ENCODE assay signal across 8 mouse cellular contexts in genomic region chr14:59478699-59479098, GRCm38 (mm10). TPM values are rescaled to one million over a fixed set of nuclear protein-coding genes. Genes with fewer than 3 reads are reported as not detected.
A peak's percentile ranks its signal among the peaks of the same experiment; 100 is the strongest.
DNase-seq lines count a peak whose midpoint lies in the region; ATAC-seq and TF ChIP-seq lines count a peak whose summit lies in the region.

No protein-coding gene starts in this region.

- no peaks in the 10 kb centered on the region for H3K27me3 ChIP-seq in myocyte (ENCODE audit: control insufficient read depth, insufficient read depth, insufficient read length)

- peak; percentile 9 for DNase-seq in embryo, embryonic 10 days (ENCODE audit: low spot score)
- no peak for DNase-seq in embryo, embryonic 9.5 days (ENCODE audit: extremely low spot score)
- peak; percentile 15 for DNase-seq in 3T3-L1 (ENCODE audit: low read depth, low spot score)
- DNase-seq in heart, adult 11 months: peak; percentile 96
- DNase-seq in kidney, postnatal 10 days: peak; percentile 25
- no peak for DNase-seq in testis, postnatal 14 days (ENCODE audit: low spot score)

- H3K36me3 ChIP-seq in myocyte (ENCODE audit: control insufficient read depth, insufficient read depth): no peaks in the 10 kb centered on the region

- H3ac ChIP-seq in myocyte (ENCODE audit: control insufficient read depth, insufficient read length): no peak overlapping the region

- no peak for TF ChIP-seq POLR2A in myocyte (IDR thresholded peaks at IDR 0.05; ENCODE audit: insufficient read length, low read depth)

- no peak for ATAC-seq in inflammation-experienced regulatory T-cells, adult 6 months

- H3K4me2 ChIP-seq in myocyte (ENCODE audit: low read depth): peak overlapping the region; percentile 0

- no peak overlapping the region for H3K4me3 ChIP-seq in myocyte

- H3K79me2 ChIP-seq in myocyte (ENCODE audit: control insufficient read depth, insufficient read depth): no peaks in the 10 kb centered on the region

TF ChIP-seq in myocyte, 11 proteins besides CTCF, POLR2A, EP300 and RAD21:
- TF ChIP-seq MYOD1 (IDR thresholded peaks at IDR 0.05; ENCODE audit: control insufficient read depth in 1 of 3, insufficient read length in 2 of 3, low read depth in 2 of 3) (no peak), TCF12 (IDR thresholded peaks at IDR 0.05; ENCODE audit: insufficient read depth, poor library complexity, severe bottlenecking) (no peak), CEBPB (IDR thresholded peaks at IDR 0.05; ENCODE audit: insufficient read depth, poor library complexity, severe bottlenecking) (no peak), POLR2AphosphoS2 (IDR thresholded peaks at IDR 0.05; ENCODE audit: insufficient read length, low read depth) (no peak), E2F4 (IDR thresholded peaks at IDR 0.05; ENCODE audit: insufficient read depth) (no peak), MYOG (IDR thresholded peaks at IDR 0.05; ENCODE audit: control insufficient read depth in 1 of 3, insufficient read depth in 1 of 3, insufficient read length in 2 of 3, low read depth in 2 of 3) (no peak), SRF (IDR thresholded peaks at IDR 0.05; ENCODE audit: control insufficient read depth, insufficient read length, low read depth) (no peak), TCF3 (IDR thresholded peaks at IDR 0.05; ENCODE audit: insufficient read length, low read depth) (no peak), REST (IDR thresholded peaks at IDR 0.05; ENCODE audit: insufficient read depth, insufficient read length) (no peak), USF1 (IDR thresholded peaks at IDR 0.05; ENCODE audit: low read depth) (no peak), MAX (IDR thresholded peaks at IDR 0.05; ENCODE audit: low read depth) (no peak)

RNA-seq across cellular contexts. Expression of gene Cab39l, which starts 37.9 kb away (rescaled TPM):
- polyA plus RNA-seq in myocyte (2012; fragmentation: generic; extraction: Trizol): 8.3 TPM
- 10 to 100 TPM; 72.5 to 90.9 (median 88.9) TPM for polyA plus RNA-seq in inflammation-experienced regulatory T-cells, adult 6 months (2017; shearing (Covaris generic))

RNA-seq across cellular contexts. Expression of gene Setdb2, which starts 38.0 kb away (rescaled TPM):
- polyA plus RNA-seq in myocyte (2012; fragmentation: generic; extraction: Trizol): 2.2 TPM
- 10 to 100 TPM; 11.1 to 23.4 (median 22.1) TPM for polyA plus RNA-seq in inflammation-experienced regulatory T-cells, adult 6 months (2017; shearing (Covaris generic))

Comparison
In these comparisons a context has a peak if more than half of its experiments do, and no peak if none do; other contexts are left out.
1. DNase-seq: peak in embryo, embryonic 10 days (single experiment), 3T3-L1 (single experiment), heart, adult 11 months (single experiment) and kidney, postnatal 10 days (single experiment); none in embryo, embryonic 9.5 days (single experiment) and testis, postnatal 14 days (single experiment).